Mouse (Mus musculus) left cerebral cortex, adult 6 months (tissue): ENCODE measurements around the gene Tm9sf4. TPM values are rescaled to one million over a fixed set of nuclear protein-coding genes. Genes with fewer than 3 reads are reported as not detected.

Experiments
- long read RNA-seq, 2 experiments: library from polyadenylated mRNA; unstranded; transcript quantifications; one replicate each; pipeline ENCODE4 v2.0.0; 2019 to 2020
- polyA plus RNA-seq: library from polyadenylated mRNA; unstranded; fragments of <200 nt; fragmentation: Nextera tagmentation; gene quantifications from 2 replicates; pipeline ENCODE4 v1.2.3, GENCODE M21; 2021

The Tm9sf4 gene
- polyA plus RNA-seq = 53.1 and 56.6 TPM in 2 replicates
- long read RNA-seq, experiment 1, transcript Tm9sf4-201 (18 exons, 3,896 nt) = major isoform, 75 of 180 reads
- long read RNA-seq, experiment 1, partial matches to known transcripts = 78 of 180 reads
- long read RNA-seq, experiment 1, other reads (novel, unspliced or antisense) = 25 of 180 reads
- long read RNA-seq, experiment 2, transcript Tm9sf4-201 (18 exons, 3,896 nt) = major isoform, 17 of 75 reads
- long read RNA-seq, experiment 2, partial matches to known transcripts = 51 of 75 reads
- long read RNA-seq, experiment 2, other reads (novel, unspliced or antisense) = 5 of 75 reads

GRCm38 (mm10) chr2:153160844-153161683, at the start of gene Tm9sf4:
Gene Tm9sf4 (plus strand): TSS chr2:153161303.

DNA sequence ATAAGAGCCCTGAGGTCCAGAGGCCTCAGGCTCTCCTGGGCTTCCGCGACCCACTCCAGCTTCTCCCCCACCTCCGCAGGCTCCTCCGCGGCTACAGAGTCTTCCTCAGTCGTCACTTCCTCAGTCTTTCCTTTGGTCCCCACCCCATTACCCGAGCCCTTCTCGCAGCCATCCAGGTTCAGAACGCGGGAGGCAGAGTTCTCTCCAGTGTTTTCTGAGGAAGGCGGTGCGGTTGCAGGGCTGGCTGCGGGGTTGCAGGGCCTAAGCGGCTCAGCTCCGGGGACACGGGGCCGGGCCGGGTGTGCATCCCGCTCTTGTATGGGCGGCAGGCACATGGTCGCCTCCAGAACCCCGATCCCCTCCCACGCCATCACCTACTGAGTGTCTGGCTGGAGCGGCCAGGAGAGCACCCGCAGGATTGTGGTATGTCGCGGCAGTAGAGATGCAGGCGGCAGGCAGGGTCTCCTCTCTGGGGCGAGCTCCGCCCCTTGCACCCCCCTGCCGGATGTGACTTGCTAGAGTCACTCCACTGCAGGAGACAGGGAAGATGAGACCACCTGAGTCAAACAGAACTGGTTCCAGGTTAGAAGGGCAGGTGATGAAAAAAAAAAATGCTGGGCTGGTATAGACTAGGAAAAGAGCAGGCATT, 64.0 kb downstream of the Tm9sf4 start, which contains the start of gene Tspyl3:
TSS of gene Tspyl3 (minus strand) at position 496 of the 649 bp plus-strand sequence.

GRCm38 (mm10) chr2:153241250-153242014, 80.3 kb downstream of the Tm9sf4 start, which contains the start of the genes Plagl2 and Pofut1:
Gene Plagl2 (minus strand): TSS chr2:153241426.
Gene Pofut1 (plus strand): TSS chr2:153241533.

Other genes starting within 250 kb of the Tm9sf4 start
- gene Mylk2, start 250.0 kb upstream of the Tm9sf4 start, polyA plus RNA-seq = not detected in 2 replicates
- 0.68 and 0.96 TPM in 2 replicates for gene Foxs1, start 228.1 kb upstream of the Tm9sf4 start, polyA plus RNA-seq
- 13.1 and 17.5 TPM in 2 replicates for gene Dusp15, start 209.6 kb upstream of the Tm9sf4 start, polyA plus RNA-seq
- 0.94 and 0.98 TPM in 2 replicates for gene Ttll9, start 198.8 kb upstream of the Tm9sf4 start, polyA plus RNA-seq
- 51.4 and 81.6 TPM in 2 replicates for gene Pdrg1, start 145.9 kb upstream of the Tm9sf4 start, polyA plus RNA-seq
- gene Xkr7, start 129.5 kb upstream of the Tm9sf4 start, polyA plus RNA-seq = 0.16 and 0.21 TPM in 2 replicates
- gene Ccm2l, start 95.3 kb upstream of the Tm9sf4 start, polyA plus RNA-seq = 0.26 and 0.44 TPM in 2 replicates
- 1.6 and 2.4 TPM in 2 replicates for gene Hck, start 52.8 kb upstream of the Tm9sf4 start, polyA plus RNA-seq
- gene Tspyl3, start 64.1 kb downstream of the Tm9sf4 start, polyA plus RNA-seq = 17.7 and 21.5 TPM in 2 replicates
- 1.2 and 1.6 TPM in 2 replicates for gene Plagl2, start 80.1 kb downstream of the Tm9sf4 start, polyA plus RNA-seq
- 1.2 and 1.5 TPM in 2 replicates for gene Pofut1, start 80.2 kb downstream of the Tm9sf4 start, polyA plus RNA-seq
- 5.0 and 6.4 TPM in 2 replicates for gene Kif3b, start 130.1 kb downstream of the Tm9sf4 start, polyA plus RNA-seq
- gene Asxl1, start 184.5 kb downstream of the Tm9sf4 start, polyA plus RNA-seq = 2.6 and 4.5 TPM in 2 replicates